Mouse (Mus musculus): ENCODE results near the gene Atr. TPM values are rescaled to one million over a fixed set of nuclear protein-coding genes. Genes with fewer than 3 reads are reported as not detected.

The Atr gene
- polyA plus RNA-seq, 1 experiment from 2014 or later, result 4.4 TPM

DNA sequence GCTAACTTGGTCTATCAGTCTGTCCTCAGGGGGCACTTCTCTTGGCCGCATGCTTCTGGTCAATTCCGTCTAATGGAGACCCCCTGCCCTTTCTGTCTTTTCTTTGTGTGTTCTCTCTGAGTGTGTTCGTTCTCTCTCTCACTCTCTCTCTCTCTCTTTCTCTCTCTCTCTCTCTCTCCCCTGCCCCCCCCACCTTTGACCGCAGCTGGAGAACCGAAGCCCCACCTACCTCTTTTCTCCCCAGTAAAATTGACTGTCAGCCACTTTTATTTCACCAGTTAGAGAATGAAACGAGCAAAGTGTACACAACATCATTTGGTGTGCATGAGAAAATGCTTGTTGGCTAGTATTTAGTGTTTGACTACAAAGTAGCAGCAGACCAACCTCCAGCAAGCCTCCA is 101.8 kb downstream of the Atr start:
- 82% methylated on average over 6 of the region's 6 CpGs for WGBS
- H3K9ac ChIP-seq (ENCODE audit: low read length), result no peak overlapping the region
- no peak for DNase-seq (ENCODE audit: low spot score)
- H3K27me3 ChIP-seq (ENCODE audit: control insufficient read depth, insufficient read depth, low read length), result no peaks in the 10 kb centered on the region
- no peaks in the 10 kb centered on the region for H3K9me3 ChIP-seq (ENCODE audit: control insufficient read depth, low read length)
- H3K27ac ChIP-seq (replicated peaks), result no peak overlapping the region
- no peaks in the 10 kb centered on the region for H3K4me1 ChIP-seq (replicated peaks; ENCODE audit: control insufficient read depth, insufficient read depth)
- no peak overlapping the region for H3K4me2 ChIP-seq (replicated peaks; ENCODE audit: low read depth)
- no peak for TF ChIP-seq CTCF (IDR thresholded peaks at IDR 0.05; ENCODE audit: low read depth)
- no peak for TF ChIP-seq EP300 (optimal IDR thresholded peaks at IDR 0.05)
- no peaks in the 10 kb centered on the region for H3K36me3 ChIP-seq (ENCODE audit: control insufficient read depth, insufficient read depth, low read length)
- no peak for ATAC-seq (ENCODE audit: low FRiP score, low TSS enrichment)
- no peak overlapping the region for H3K4me3 ChIP-seq (ENCODE audit: low read depth, low read length)

GRCm38 (mm10) chr9:95959732-95960428 is 102.5 kb downstream of the Atr start:
- Histone ChIP-seq H3K9me3 (ENCODE audit: control insufficient read depth, low read length) (no peaks in the 10 kb centered on the region), H3K36me3 (ENCODE audit: control insufficient read depth, insufficient read depth, low read length) (no peaks in the 10 kb centered on the region), H3K4me1 (replicated peaks; ENCODE audit: control insufficient read depth, insufficient read depth) (no peaks in the 10 kb centered on the region), H3K4me2 (replicated peaks; ENCODE audit: low read depth) (no peak overlapping the region), H3K9ac (ENCODE audit: low read length) (no peak overlapping the region), H3K27ac (replicated peaks) (no peak overlapping the region), H3K27me3 (ENCODE audit: control insufficient read depth, insufficient read depth, low read length) (no peaks in the 10 kb centered on the region), H3K4me3 (ENCODE audit: low read depth, low read length) (no peak overlapping the region)
- whole genome bisulfite sequencing, result 91% methylated on average over 3 of the region's 3 CpGs
- ATAC-seq (ENCODE audit: low FRiP score, low TSS enrichment), result no peak
- no peak for DNase-seq (ENCODE audit: low spot score)
- TF ChIP-seq EP300 (optimal IDR thresholded peaks at IDR 0.05), result no peak
- TF ChIP-seq CTCF (IDR thresholded peaks at IDR 0.05; ENCODE audit: low read depth), result no peak

GRCm38 (mm10) chr9:95961058-95961457 is 103.7 kb downstream of the Atr start:
- H3K4me1 ChIP-seq (replicated peaks; ENCODE audit: control insufficient read depth, insufficient read depth), result no peaks in the 10 kb centered on the region
- no peak for ATAC-seq (ENCODE audit: low FRiP score, low TSS enrichment)
- no peaks in the 10 kb centered on the region for H3K9me3 ChIP-seq (ENCODE audit: control insufficient read depth, low read length)
- no peak overlapping the region for H3K4me2 ChIP-seq (replicated peaks; ENCODE audit: low read depth)
- no peaks in the 10 kb centered on the region for H3K27me3 ChIP-seq (ENCODE audit: control insufficient read depth, insufficient read depth, low read length)
- 0 out of 2 replicates have a peak, but pooled peaks cover 1% of the 10 kb centered on the region for H3K36me3 ChIP-seq (ENCODE audit: control insufficient read depth, insufficient read depth, low read length)
- DNase-seq (ENCODE audit: low spot score), result no peak
- H3K4me3 ChIP-seq (ENCODE audit: low read depth, low read length), result no peak overlapping the region
- TF ChIP-seq EP300 (optimal IDR thresholded peaks at IDR 0.05) (no peak), CTCF (IDR thresholded peaks at IDR 0.05; ENCODE audit: low read depth) (no peak)
- no peak overlapping the region for H3K27ac ChIP-seq (replicated peaks)
- no peak overlapping the region for H3K9ac ChIP-seq (ENCODE audit: low read length)

DNA sequence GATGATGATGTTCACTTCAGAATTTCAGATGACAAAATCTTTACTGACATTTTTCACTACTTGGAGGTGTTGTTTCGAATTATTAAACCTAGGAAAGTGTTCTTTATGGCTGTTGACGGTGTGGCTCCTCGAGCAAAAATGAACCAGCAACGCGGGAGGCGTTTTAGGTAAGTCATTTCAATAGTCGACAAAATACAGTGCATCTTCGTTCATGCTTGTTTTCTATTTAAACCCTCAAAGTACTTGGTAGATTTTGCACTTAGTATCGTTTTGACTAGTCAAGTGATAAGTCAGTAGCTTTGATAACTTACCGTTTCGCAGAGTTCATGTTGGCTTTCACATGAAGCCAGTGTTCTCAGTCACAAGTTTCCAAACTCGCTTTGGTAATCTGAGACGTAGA is 106.6 kb downstream of the Atr start:
- no peak for TF ChIP-seq CTCF (IDR thresholded peaks at IDR 0.05; ENCODE audit: low read depth)
- no peak for DNase-seq (ENCODE audit: low spot score)

GRCm38 (mm10) chr9:95978279-95978678 is 120.9 kb downstream of the Atr start:
- no peak for TF ChIP-seq EP300 (optimal IDR thresholded peaks at IDR 0.05)
- no peak for TF ChIP-seq CTCF (IDR thresholded peaks at IDR 0.05; ENCODE audit: low read depth)
- peaks cover 7% of the 10 kb centered on the region for H3K36me3 ChIP-seq (ENCODE audit: control insufficient read depth, insufficient read depth, low read length)
- no peak overlapping the region for H3K9ac ChIP-seq (ENCODE audit: low read length)
- no peaks in the 10 kb centered on the region for H3K27me3 ChIP-seq (ENCODE audit: control insufficient read depth, insufficient read depth, low read length)
- H3K4me3 ChIP-seq (ENCODE audit: low read depth, low read length), result no peak overlapping the region
- WGBS, result 65% methylated on average over 2 of the region's 2 CpGs
- H3K4me1 ChIP-seq (replicated peaks; ENCODE audit: control insufficient read depth, insufficient read depth), result no peaks in the 10 kb centered on the region
- no peaks in the 10 kb centered on the region for H3K9me3 ChIP-seq (ENCODE audit: control insufficient read depth, low read length)
- no peak overlapping the region for H3K27ac ChIP-seq (replicated peaks)
- DNase-seq (ENCODE audit: low spot score) (no peak), ATAC-seq (ENCODE audit: low FRiP score, low TSS enrichment) (no peak)
- H3K4me2 ChIP-seq (replicated peaks; ENCODE audit: low read depth), result no peak overlapping the region

More for the DNA sequence above, 106.6 kb downstream of the Atr start:
- Histone ChIP-seq H3K9ac (ENCODE audit: low read length) (no peak overlapping the region), H3K4me2 (replicated peaks; ENCODE audit: low read depth) (no peak overlapping the region), H3K9me3 (ENCODE audit: control insufficient read depth, low read length) (no peaks in the 10 kb centered on the region), H3K27ac (replicated peaks) (no peak overlapping the region), H3K36me3 (ENCODE audit: control insufficient read depth, insufficient read depth, low read length) (0 out of 2 replicates have a peak, but pooled peaks cover 7% of the 10 kb centered on the region), H3K4me1 (replicated peaks; ENCODE audit: control insufficient read depth, insufficient read depth) (no peaks in the 10 kb centered on the region), H3K4me3 (ENCODE audit: low read depth, low read length) (no peak overlapping the region), H3K27me3 (ENCODE audit: control insufficient read depth, insufficient read depth, low read length) (no peaks in the 10 kb centered on the region)
- no peak for ATAC-seq (ENCODE audit: low FRiP score, low TSS enrichment)
- 94% methylated on average over 13 of the region's 13 CpGs for WGBS

DNA sequence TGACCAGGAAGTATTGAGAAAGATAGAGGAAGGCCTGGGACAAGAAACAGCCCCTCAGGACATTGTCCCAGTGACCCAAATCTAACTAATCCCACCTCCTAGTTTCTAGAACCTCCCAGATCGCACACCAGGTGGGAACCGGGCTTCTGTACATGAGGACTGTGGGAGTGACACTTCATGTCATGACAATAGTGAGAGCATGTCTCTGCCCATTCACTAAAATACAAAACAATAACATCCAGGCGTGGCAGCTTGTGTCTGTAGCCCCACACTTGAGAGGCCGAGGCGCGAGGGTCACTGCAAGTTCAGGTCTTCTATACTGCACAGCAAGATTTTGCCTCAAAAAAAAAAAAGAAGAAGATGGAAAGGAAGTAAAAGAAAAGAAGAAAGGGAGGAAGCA is 122.5 kb downstream of the Atr start:
- Histone ChIP-seq H3K4me2 (replicated peaks; ENCODE audit: low read depth) (no peak overlapping the region), H3K9me3 (ENCODE audit: control insufficient read depth, low read length) (no peaks in the 10 kb centered on the region), H3K9ac (ENCODE audit: low read length) (no peak overlapping the region), H3K27me3 (ENCODE audit: control insufficient read depth, insufficient read depth, low read length) (no peaks in the 10 kb centered on the region), H3K4me1 (replicated peaks; ENCODE audit: control insufficient read depth, insufficient read depth) (no peaks in the 10 kb centered on the region), H3K4me3 (ENCODE audit: low read depth, low read length) (no peak overlapping the region), H3K36me3 (ENCODE audit: control insufficient read depth, insufficient read depth, low read length) (peaks cover 7% of the 10 kb centered on the region), H3K27ac (replicated peaks) (no peak overlapping the region)
- ATAC-seq (ENCODE audit: low FRiP score, low TSS enrichment), result no peak
- no peak for DNase-seq (ENCODE audit: low spot score)
- WGBS, result 70% methylated on average over 6 of the region's 6 CpGs
- TF ChIP-seq CTCF (IDR thresholded peaks at IDR 0.05; ENCODE audit: low read depth) (no peak), EP300 (optimal IDR thresholded peaks at IDR 0.05) (no peak)
